Mouse (Mus musculus): ENCODE measurements around the gene Cyfip2. TPM values are rescaled to one million over a fixed set of nuclear protein-coding genes. Genes with fewer than 3 reads are reported as not detected.

Gene Cyfip2
- total RNA-seq, 2 experiments from 2014 or later, result 263 to 287 TPM

DNA sequence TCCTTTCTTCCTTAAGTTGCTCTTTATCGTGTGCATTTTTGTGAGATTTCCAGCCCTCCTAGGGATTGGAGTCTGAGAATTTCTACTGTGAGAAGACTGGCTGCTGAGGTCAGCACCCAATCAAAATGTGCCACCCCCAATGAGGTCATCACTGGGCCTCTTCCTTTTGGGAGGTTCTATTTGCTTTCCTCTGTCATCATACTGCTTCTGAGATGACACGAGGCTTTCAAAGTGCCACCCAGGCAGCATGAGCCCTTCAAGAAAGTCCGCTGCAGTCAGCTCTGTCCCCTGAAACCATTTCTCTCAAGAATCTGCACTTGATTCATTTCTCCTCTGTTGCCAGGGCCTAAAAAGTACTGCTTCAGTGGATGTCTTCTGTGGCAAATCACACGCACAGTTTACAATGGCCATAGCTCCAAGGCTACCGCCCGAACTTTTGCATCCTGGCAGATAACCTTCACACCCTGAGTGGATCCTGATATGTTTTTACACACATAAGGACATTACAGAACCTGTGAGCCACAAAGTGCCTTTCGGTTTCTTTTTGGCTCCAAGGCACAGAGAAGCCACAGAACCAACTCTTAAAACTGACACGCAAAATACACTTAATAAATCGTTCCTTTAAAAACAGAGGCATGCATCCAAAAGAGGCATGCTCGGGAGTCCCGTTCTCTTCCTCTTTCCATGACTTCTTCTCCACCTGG, 4.2 kb downstream of the Cyfip2 start:
- no peak for DNase-seq (ENCODE audit: low spot score in 2 of 2)

DNA sequence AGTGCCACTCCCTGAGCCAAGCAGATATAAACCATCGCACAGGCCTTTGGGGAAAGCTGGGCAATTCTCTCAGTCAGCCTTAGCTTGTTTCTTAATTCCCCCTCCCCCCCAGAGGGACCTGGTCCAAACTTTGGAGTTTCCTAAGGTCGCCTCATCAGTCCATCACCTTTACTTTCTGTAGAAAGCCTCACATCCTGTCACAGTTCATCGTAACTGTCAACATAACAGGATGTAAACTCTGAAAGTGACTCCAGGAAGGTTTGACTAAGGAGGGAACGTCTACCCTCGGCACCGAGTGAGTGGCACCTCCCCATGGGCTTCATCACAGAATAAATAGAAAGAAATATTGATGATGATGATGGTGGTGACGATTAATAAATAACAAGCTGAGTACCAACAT, 4.9 kb downstream of the Cyfip2 start:
- DNase-seq (ENCODE audit: low spot score in 2 of 2), result no peak

DNA sequence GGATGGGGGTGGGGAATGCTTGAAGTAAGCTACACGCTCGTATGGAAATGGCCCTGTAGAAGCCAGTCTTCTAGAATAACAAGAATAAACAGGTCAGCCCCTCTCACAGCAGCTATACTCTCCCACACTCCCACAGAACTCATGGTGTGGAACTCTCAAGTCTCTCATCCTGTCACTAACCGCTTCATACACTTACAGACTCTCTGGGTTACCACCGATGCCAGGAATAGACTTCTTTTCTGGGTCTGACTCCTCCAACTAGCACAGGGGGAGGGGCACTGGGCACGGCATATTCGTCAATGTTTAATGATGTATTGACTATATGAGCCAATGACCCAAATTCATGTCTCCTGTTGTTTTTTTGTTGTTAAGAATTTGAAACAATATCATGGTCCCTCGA, 5.9 kb downstream of the Cyfip2 start:
- no peak for DNase-seq (ENCODE audit: low spot score in 2 of 2)

DNA sequence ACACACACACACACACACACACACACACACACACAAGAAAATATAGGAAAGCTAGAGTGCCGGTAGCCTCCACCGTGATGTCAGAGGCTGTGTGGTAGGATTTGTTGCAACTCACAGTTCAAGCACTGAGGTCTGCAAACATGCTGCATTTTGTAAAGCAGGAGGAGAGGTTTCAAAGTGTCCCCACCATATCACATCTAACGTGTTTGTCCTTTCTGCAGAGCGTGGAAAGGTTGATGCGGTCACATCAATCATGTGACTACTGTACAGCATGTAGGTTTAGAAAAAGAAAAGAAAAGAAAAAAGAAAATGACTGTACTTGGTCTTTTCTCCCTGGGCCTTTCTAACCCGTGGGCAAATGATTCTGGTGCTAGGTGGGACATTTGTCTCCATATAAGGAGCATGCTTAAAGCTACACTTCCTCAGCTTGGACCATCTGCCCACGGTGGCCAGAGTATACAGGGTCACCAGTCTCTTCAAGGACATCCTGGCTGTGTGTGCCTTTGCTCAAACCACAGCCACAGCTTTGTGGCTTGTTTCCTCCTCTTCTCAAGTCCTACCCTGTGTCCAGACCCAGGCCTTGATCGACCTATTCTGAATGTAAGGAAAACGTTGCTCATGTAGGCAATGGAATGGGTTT, 6.7 kb downstream of the Cyfip2 start:
- DNase-seq (ENCODE audit: low spot score in 2 of 2), result no peak

DNA sequence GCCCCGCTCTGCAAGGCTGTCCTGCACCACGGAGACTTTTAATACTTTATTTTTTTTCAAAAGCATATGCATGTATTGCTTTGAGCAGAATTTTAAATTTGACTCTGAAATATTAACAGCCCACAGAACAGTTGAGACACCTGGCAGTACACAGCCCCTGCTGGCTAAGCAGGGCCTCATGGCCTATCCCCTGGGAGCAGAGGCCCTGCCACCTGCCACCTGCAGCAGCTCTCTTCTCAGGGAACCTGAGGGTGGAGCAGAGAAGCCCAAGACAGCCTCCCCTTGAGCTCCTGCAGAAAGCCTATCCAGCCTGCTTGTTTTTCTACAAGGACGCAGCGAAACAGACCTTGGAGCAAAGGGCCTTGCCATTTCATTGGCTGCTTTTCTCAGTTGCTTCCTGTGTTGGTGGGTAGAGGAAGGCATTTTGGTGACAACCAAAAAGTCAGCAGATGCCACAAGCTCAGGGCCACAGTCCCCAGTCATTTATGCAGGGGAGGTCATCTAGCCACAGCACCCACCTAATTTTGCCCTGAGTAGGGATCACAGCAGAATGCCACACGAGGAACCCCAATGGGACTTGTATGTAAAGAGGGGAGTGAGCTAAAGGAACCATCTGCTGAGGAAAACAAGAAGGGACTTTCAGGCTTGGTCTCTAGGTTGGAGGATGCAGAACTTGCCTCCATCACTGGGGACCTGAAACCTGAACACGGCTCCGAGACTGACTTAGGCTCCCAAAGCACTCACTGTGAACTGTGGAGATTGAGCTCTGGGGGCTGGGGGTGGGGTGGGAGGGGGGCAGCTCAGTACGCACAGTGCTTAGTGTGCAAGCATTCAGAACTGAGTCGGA, 7.6 kb downstream of the Cyfip2 start:
- DNase-seq (ENCODE audit: low spot score in 2 of 2), result no peak

DNA sequence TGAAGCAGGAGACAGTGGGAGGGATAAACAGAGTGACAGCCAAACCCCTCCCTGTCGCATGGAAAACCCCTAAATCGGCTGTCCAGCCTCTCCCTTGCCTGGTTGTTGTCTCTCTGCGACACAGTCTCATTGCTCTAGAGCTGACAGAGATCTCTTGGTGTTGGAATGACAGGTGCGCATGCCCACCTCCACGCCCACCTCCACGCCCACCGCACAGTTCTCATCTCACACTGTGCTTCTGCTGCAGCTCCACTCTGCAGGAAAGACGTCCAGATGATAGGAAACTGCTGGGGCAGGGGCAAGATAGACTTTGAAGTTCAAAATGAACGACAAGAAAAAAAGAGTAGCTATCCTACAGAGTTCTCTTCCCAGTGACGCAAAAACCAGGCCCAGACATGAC, 8.6 kb downstream of the Cyfip2 start:
- DNase-seq (ENCODE audit: low spot score in 2 of 2), result no peak

DNA sequence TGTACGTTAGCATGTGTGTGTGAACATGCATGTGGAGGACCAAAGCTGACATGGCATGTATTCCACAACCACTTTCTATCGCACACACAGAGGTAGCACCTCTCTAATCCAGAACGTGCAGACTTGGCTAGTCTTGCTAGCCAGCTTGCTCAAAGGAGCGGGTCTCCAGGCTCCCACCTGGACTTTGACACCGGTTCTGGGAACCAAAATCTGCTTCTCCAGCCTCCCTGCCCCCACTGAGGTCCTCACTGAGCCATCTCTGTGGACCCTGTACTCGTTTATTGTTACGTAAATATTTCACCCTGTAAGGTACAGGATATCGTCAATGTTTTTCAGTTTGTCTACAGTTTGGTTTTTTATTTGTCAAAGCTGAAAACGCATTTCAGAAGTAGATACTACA, 10.2 kb downstream of the Cyfip2 start:
- no peak for DNase-seq (ENCODE audit: low spot score in 2 of 2)

DNA sequence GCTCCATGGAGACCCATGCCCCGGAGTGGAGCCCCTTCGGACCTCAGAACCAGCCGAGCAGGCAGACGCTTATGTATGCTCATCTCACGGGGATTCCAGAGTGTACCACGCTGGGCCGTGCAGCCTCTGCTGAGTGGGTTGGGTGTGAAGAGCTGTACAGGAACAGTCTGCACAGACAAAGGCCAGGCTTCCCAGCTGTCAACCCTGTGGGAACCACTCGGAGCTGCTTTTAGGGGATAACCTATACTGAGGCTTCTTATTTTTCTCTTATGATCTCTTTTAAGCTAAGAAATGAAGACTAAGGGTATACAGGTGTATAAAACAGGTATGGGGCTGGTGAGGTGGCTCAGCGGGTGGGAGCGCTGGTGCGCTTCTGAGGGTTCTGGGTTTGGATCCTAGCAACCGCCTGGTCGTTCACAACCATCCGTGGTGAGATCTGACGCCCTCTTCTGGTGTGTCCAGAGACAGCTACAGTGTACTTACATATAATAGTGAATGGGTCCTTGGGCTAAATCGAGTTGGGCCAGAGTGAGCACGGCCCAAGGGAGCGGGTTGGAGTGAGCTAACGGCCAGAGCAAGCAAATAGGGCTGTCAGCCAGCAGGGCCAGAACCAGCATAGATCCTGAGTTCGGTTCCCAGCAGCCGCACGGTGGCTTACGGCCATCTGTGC, 10.9 kb downstream of the Cyfip2 start:
- DNase-seq (ENCODE audit: low spot score in 2 of 2), result no peak

DNA sequence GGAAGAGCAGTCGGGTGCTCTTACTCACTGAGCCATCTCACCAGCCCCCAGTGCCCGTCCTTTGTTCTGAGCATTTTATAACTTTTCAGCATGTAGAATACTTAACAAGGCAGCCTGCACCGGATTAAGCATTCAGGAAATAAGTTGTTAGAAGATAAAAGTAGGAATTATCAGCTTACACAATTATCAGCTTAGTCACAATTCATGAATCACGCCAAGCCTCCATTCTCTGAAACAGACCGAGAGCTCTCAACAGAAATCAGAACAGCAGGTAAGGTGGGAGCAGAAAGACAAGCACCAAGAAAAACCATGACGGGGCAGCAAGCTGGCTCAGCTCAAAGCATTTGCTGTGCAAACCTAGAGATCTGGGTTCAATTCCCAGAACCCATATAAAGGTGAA, 12.8 kb downstream of the Cyfip2 start:
- no peak for DNase-seq (ENCODE audit: low spot score in 2 of 2)

DNA sequence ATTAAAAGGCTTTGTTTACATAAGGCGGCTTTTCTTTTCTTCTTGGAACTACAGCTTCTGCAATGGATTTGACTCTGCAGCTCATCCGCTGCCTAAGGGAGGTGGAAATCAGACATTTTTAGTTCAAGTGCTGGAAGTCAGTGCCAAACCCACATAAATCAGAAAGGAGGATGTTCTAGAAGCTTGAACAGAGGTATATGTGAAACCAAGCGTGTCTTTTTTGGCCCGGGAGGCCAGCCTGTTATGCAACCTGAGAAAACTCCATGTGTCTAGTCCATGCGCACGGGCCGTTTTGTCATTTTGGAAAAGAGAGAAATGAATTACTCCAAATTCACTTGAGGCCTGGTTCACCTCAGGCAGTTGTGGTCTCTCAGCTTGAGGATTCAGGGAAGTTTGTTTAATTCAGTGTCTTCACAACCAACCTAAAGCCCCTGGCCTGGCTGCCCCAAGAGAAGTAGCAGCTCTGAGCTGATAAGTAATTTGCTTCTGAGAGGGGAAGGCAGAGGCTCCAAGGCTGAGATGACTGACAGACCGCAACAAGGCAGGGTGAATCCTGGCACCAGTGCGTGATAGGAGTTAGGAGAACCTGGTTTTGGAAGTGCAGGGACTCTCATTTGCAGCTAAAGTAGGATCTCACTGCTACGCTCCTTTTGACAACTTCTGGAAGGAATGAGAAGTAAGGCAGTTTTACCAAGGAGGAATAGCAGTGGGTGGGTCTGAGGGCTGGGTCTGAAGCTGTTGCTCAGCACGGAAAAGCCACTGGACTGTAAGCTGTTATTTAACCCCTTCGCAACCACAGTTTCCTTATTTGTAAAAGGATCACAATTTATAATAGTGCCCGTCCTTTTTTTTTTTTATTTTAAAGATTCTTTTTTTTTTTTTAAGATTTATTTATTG, 13.5 kb downstream of the Cyfip2 start:
- DNase-seq (ENCODE audit: low spot score in 2 of 2), result no peak

DNA sequence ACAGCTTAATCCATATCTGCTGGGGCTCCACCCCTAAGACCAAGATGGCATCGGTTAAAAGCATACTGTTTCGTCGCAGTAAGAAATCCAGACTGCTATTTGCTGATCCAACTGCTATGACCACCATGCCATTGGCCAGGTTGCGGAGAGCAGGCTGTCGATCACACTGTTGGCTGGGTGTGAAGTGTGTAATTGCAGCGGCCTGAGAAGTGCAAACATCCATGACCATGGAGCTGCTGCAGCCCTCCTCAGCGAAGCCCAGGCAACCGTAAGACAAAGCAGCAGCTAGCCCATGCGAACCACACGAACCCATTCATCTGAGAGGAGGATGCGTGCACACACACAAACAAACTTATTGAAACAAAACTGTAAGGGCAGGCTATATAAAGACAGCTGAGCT, 18.3 kb downstream of the Cyfip2 start:
- DNase-seq (ENCODE audit: low spot score in 2 of 2), result no peak

DNA sequence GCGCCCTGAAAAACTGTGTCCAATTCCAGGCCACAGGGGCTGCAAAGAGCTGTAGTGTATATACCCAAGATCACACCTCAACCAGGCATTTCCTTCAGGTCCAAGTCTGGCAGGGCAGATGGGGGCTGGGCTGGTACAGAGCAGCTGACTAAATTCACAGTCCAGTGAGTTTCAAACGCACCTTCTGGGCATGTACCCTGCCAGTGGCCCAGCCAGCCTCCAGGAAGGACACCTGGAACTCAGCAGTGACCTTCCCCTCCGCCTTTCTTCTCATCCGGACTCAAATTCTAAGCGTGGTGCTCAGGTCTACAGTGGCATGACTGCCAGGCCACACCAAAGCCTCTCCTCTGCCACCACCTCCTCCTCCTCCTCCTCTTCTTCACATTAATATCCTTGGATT, 19.2 kb downstream of the Cyfip2 start:
- DNase-seq (ENCODE audit: low spot score in 2 of 2), result no peak

DNA sequence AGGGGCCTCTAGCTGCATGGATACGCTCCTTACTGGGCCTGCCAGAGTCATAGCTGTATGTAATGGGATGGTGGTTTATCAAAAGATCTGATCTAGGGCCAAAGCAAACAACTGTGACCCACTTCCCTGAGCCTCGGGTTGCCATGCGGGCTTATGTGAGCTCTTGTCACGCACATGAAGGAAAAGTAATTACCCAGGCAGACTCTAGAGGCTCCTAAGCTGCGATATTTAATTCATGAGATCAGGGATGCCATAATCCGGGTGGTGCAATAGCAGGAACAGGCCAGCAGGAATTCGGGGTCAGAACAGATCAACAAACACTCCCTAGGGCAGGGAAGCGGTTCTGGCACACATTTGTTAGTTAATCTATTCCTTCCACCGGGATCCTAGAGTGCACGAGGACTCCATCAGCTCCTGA, 21.7 kb downstream of the Cyfip2 start:
- no peak for DNase-seq (ENCODE audit: low spot score in 2 of 2)

DNA sequence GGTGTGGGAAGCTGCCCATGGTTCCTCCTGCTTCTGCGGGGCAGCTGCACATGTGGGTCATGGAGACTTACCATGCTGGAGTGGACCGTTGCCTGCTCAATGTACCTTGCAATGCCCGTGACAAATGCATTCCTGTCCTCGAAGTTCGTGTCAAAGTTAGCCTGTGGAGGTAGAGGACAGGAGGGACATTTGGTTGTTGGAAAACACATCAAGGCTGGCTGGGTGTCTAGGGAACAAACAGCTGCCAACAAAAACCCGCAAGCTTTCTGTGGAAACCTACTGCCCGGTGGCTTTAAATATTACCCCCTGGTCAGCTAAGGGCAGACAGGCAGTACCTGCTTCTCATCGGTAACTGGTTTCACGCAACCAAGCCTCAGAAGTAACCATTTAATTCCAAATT, 23.1 kb downstream of the Cyfip2 start:
- no peak for DNase-seq (ENCODE audit: low spot score in 2 of 2)

DNA sequence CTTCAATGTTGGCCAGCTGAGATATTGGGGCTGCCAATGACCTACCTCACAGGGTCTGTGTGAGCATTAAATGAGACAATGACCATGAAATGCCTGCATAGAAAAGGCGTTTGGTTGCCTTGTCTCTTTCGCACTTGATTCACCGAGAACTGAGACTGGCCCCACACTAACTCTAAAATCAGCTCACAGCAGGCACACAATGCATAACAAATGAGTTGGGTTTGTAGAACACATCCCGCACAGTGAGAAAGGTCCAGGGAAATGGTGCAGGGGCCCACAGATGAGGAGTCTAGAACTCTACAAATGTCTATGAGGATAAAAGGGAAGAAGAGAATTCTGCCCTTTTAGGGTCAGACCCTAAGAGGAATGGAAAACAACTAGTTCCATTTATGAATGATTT, 23.6 kb downstream of the Cyfip2 start:
- no peak for DNase-seq (ENCODE audit: low spot score in 2 of 2)

DNA sequence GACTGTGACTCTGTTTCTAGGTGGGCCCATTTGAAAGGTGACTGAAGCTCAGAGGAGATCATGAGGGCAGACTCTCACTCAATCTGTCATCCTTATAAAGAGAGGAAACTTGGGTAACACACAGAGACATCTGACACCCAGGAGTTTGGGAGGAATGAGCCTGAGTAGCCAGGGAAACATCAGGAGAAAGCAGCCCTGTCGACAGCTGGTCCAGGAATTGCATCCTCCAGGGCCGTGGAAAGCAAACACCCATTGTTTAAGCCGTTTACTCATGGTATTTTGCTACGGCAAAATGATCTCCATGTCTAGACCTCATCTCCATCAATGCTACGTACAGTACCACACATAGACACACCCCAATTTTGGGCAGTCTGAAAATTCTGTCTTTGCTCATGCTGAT, 24.6 kb downstream of the Cyfip2 start:
- DNase-seq (ENCODE audit: low spot score in 2 of 2), result no peak

DNA sequence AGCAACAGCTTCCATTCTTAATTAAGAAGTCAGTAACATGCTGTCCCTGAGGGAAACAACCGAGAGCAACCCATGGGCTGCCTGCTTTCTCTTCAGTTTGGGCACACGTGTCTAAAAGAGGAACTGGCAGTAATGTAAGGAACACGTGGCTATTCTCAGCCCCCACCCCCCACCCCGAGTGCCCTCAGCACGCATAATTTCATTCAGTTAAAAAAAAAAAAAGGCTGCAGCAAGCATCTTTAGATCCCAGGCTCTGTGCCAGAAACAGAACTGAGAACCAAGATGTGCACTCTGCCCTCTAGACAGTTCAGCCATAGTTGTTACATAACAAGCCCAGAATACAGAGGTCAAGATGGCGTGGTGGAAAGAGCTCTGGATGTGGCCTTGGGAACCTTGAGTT, 25.9 kb downstream of the Cyfip2 start:
- DNase-seq (ENCODE audit: low spot score in 2 of 2), result no peak

DNA sequence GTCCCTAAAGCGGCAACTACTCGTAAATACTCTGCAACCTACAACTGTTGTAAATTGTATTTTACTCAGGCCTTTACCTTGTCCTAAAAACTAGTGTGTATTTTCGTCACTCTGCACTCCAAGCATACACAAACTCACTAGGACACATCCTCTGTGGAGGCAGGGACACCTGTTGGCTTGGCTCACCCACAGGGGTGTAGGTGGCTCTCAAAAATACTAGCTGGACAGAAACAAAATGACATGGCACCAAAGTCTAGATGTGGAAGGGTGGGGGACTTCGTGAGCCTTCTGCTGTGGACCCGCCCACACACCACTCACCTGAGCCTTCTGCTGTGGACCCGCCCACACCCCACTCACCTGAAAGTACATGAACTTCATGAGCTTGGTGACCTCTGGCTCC, 28.9 kb downstream of the Cyfip2 start:
- no peak for DNase-seq (ENCODE audit: low spot score in 2 of 2)

DNA sequence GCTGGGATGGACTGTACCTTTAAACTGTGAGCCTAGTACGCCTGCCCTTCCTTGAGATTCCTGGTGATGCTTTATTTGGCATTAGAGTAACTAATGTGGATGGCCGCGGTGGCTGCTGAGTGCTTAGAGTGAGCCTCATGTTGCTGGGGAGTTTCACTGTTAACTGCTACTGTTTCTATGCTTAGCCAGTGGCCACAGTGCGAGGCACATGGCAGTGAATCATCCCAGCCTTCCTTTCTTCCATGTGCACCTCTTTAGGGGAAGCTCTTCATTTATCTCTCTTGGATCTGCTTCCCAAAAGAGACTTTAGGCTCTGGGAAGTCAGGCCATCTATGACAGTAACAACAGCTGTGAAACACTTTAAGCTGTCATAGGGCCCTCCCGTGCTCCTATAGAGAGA, 30.0 kb downstream of the Cyfip2 start:
- DNase-seq (ENCODE audit: low spot score in 2 of 2), result no peak

DNA sequence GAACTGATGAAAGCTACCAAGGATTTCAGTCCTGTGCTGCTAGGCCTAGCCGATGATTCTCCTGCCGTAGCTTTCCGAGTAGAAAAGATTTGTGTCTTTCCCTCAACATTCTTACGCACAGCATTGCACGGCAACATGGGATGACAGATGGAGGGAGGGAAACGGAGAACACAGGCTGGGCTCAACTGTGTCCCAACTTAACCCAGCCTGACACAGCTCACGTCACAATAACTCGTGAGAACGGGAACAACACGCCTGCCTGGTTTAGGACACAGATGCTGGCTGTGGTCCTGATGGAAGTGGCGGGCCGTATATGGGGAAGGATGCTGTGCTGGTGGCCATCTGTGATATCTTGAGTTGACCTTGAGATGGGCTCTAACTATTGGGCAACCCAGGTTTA, 34.0 kb downstream of the Cyfip2 start:
- DNase-seq (ENCODE audit: low spot score in 2 of 2), result peak; percentile 32 to 41

DNA sequence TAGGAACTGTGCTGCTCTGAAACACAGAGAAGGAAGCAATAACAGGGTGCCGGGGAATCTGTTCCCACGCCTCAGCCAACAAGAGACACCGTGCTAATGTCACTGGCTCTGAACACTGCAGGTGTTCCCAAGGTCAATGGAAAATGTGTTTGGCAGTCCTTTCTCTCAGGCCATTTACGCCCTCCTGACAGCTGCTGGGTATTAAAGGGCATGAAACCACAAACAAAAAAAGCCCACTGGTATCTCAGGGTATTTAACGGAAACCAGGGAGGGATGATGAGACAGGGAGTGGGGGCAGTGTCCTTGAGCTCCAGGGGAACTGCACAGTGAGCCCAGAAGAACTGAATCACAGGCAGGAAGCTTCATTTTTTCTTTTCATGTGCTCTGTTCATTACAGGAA, 34.5 kb downstream of the Cyfip2 start:
- no peak for DNase-seq (ENCODE audit: low spot score in 2 of 2)
